Mouse (Mus musculus) bone marrow, adult 2 months (tissue): ENCODE results near the gene Klhl36.

Experiments used
- CTCF ChIP-seq: fragments of 200-500 bp; IDR thresholded peaks from 2 replicates; pipeline ENCODE4 v1.5.1; 2011; ENCODE audit warnings: low read length, control low read depth; ENCODE audit not compliant: control insufficient read depth, insufficient read depth
- POLR2A ChIP-seq: fragments of 200-500 bp; IDR thresholded peaks from 2 replicates; pipeline ENCODE4 v1.6.1; 2011; ENCODE audit warnings: low read depth, mild to moderate bottlenecking, control low read depth, low read length, borderline replicate concordance; ENCODE audit not compliant: control insufficient read depth

DNA sequence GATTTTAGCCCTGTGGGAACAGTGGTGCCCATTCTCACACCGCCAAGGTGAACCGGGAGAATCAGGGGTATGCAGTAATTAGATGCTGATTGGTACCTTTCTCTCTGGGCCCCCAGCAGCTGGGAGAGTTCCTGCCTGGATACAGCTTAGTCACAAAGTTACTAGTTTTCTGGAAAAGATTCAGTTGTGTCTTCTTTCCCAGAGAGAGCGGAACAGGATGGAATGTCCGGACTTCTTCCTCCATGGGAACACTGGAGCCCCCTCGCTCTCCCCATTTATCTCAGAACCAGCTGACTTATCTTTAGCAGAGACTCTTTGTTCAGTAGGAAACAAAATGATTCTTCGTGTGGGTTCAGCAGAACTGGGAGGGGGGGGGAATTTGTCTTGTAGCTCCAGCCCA lies 683 bp downstream of the Klhl36 start:
- TF ChIP-seq CTCF (no peak), POLR2A (no peak)
